Mouse (Mus musculus) heart, postnatal 0 days (tissue): ENCODE results near the gene Arnt. TPM values are rescaled to one million over a fixed set of nuclear protein-coding genes. Genes with fewer than 3 reads are reported as not detected.
A peak's percentile ranks its signal among the peaks of the same experiment; 100 is the strongest.

Experiments
- ATAC-seq: fragments of 200-750 bp; cut with Nextera tagmentation; 2 replicates; pipeline ENCODE4 v1.8.0; 2017; ENCODE audit warnings: low read depth, moderate number of reproducible peaks, moderate library complexity; ENCODE audit not compliant: insufficient read depth
- DNase-seq: peaks from one replicate; pipeline ENCODE4 v3.0.0-alpha.2; 2016; ENCODE audit warnings: low spot score
- H3K27ac ChIP-seq: fragments of 300-500 bp; sonication (generic); 2 replicates; pipeline ENCODE4 v1.5.1; 2014; ENCODE audit warnings: low read depth, mild to moderate bottlenecking
- H3K27me3 ChIP-seq: fragments of 300-500 bp; sonication (generic); 2 replicates; pipeline ENCODE4 v1.6.1; 2014; ENCODE audit warnings: low read length, mixed read lengths; ENCODE audit not compliant: control insufficient read depth, insufficient read depth
- H3K36me3 ChIP-seq: fragments of 300-500 bp; sonication (generic); replicated peaks from 2 replicates; pipeline ENCODE4 v1.6.1; 2014; ENCODE audit warnings: low read length, mixed read lengths; ENCODE audit not compliant: control insufficient read depth, insufficient read depth
- H3K4me1 ChIP-seq: fragments of 300-500 bp; sonication (generic); 2 replicates; pipeline ENCODE4 v1.6.1; 2014; ENCODE audit warnings: antibody characterized with exemption; ENCODE audit not compliant: control insufficient read depth, insufficient read depth
- H3K4me2 ChIP-seq: fragments of 300-500 bp; sonication (generic); 2 replicates; pipeline ENCODE4 v1.6.1; 2014; ENCODE audit warnings: low read depth, mild to moderate bottlenecking, low read length, moderate library complexity
- H3K4me3 ChIP-seq: fragments of 300-500 bp; sonication (generic); 2 replicates; pipeline ENCODE4 v1.5.1; 2014; ENCODE audit warnings: low read depth, low read length
- H3K9ac ChIP-seq: fragments of 300-500 bp; sonication (generic); replicated peaks from 2 replicates; pipeline ENCODE4 v1.6.1; 2014; ENCODE audit warnings: low read depth, low read length, mixed read lengths
- H3K9me3 ChIP-seq: fragments of 300-500 bp; sonication (generic); replicated peaks from 2 replicates; pipeline ENCODE4 v1.6.1; 2016; ENCODE audit warnings: low read length; ENCODE audit not compliant: control insufficient read depth
- CTCF ChIP-seq: IDR thresholded peaks from 2 replicates; pipeline ENCODE4 v1.5.1; 2016; ENCODE audit warnings: antibody characterized with exemption, control low read depth, low read depth
- EP300 ChIP-seq: IDR thresholded peaks from 2 replicates; pipeline ENCODE4 v1.6.1; 2016; ENCODE audit warnings: antibody characterized with exemption, low read depth
- WGBS: fragments of 180-500 bp; shearing (Covaris S2); extraction: QIAGEN DNeasy Blood & Tissue Kit; methylation state at CpG from one replicate; pipeline ENCODE4 v1.1.7; 2014; 5-methylcytosine and 5-hydroxymethylcytosine counted together
- polyA plus RNA-seq: library from polyadenylated mRNA; unstranded; fragments of >200 nt; fragmentation: Nextera tagmentation; extraction: Ambion mirVana; gene quantifications from 2 replicates; pipeline ENCODE4 v1.2.1, GENCODE M21; 2015
- total RNA-seq: library from RNA; depleted of rRNA; stranded (reverse); fragments of >200 nt; gene quantifications from 2 replicates; pipeline ENCODE4 v1.2.3, GENCODE M21; 2014; ENCODE audit warnings: low replicate concordance

Arnt gene
- total and polyA plus RNA-seq, 2 experiments from 2014 or later: 22.4 to 23.0 TPM

GRCm38 (mm10) chr3:95511611-95512180 lies 77.5 kb downstream of the Arnt start:
- H3K4me2 ChIP-seq: no peak overlapping the region
- TF ChIP-seq CTCF (no peak), EP300 (no peak)
- no peak for DNase-seq
- H3K27ac ChIP-seq: no peak overlapping the region
- H3K4me1 ChIP-seq: no peaks in the 10 kb centered on the region
- no peak overlapping the region for H3K4me3 ChIP-seq
- H3K27me3 ChIP-seq: no peaks in the 10 kb centered on the region
- no peak for ATAC-seq
- no peaks in the 10 kb centered on the region for H3K9me3 ChIP-seq
- H3K36me3 ChIP-seq: no peaks in the 10 kb centered on the region
- no peak overlapping the region for H3K9ac ChIP-seq
- 67% methylated on average over 9 of the region's 9 CpGs for WGBS

- no peak for TF ChIP-seq EP300
- TF ChIP-seq CTCF: no peak
Measured at GRCm38 (mm10) chr3:95516614-95517041, 82.4 kb downstream of the Arnt start.

GRCm38 (mm10) chr3:95517493-95517898 lies 83.3 kb downstream of the Arnt start:
- ATAC-seq: peak; percentile 58; the same call in 1 of the 2 replicates
- no peaks in the 10 kb centered on the region for H3K9me3 ChIP-seq
- no peak overlapping the region for H3K4me2 ChIP-seq
- H3K27me3 ChIP-seq: no peaks in the 10 kb centered on the region
- no peak overlapping the region for H3K4me3 ChIP-seq
- H3K27ac ChIP-seq: no peak overlapping the region
- TF ChIP-seq EP300 (no peak), CTCF (peak; percentile 86)
- peak; percentile 76 for DNase-seq
- H3K4me1 ChIP-seq: no peaks in the 10 kb centered on the region
- no peak overlapping the region for H3K9ac ChIP-seq
- H3K36me3 ChIP-seq: no peaks in the 10 kb centered on the region
- WGBS: 10% methylated on average over 10 of the region's 10 CpGs

More at GRCm38 (mm10) chr3:95516614-95517041, 82.4 kb downstream of the Arnt start:
- H3K4me3 ChIP-seq: no peak overlapping the region
- H3K27me3 ChIP-seq: no peaks in the 10 kb centered on the region
- no peaks in the 10 kb centered on the region for H3K36me3 ChIP-seq
- H3K27ac ChIP-seq: no peak overlapping the region
- ATAC-seq (no peak), DNase-seq (no peak)
- H3K4me1 ChIP-seq: no peaks in the 10 kb centered on the region
- no peak overlapping the region for H3K9ac ChIP-seq
- no peaks in the 10 kb centered on the region for H3K9me3 ChIP-seq
- H3K4me2 ChIP-seq: no peak overlapping the region
- 75% methylated on average over 3 of the region's 3 CpGs for whole genome bisulfite sequencing

- ATAC-seq (no peak), DNase-seq (no peak)
- H3K9ac ChIP-seq: no peak overlapping the region
- H3K4me2 ChIP-seq: no peak overlapping the region
- TF ChIP-seq EP300: no peak
- no peak for TF ChIP-seq CTCF
- no peaks in the 10 kb centered on the region for H3K4me1 ChIP-seq
- no peak overlapping the region for H3K4me3 ChIP-seq
- H3K27ac ChIP-seq: no peak overlapping the region
- H3K9me3 ChIP-seq: no peaks in the 10 kb centered on the region
- WGBS: 75% methylated on average over 7 of the region's 7 CpGs
- H3K36me3 ChIP-seq: no peaks in the 10 kb centered on the region
- no peaks in the 10 kb centered on the region for H3K27me3 ChIP-seq
Measured at GRCm38 (mm10) chr3:95518891-95519290, 84.7 kb downstream of the Arnt start.

GRCm38 (mm10) chr3:95519315-95519714 lies 85.1 kb downstream of the Arnt start:
- H3K36me3 ChIP-seq: no peaks in the 10 kb centered on the region
- H3K4me1 ChIP-seq: no peaks in the 10 kb centered on the region
- H3K27me3 ChIP-seq: no peaks in the 10 kb centered on the region
- no peak overlapping the region for H3K4me2 ChIP-seq
- 66% methylated on average over 2 of the region's 2 CpGs for WGBS
- H3K9me3 ChIP-seq: no peaks in the 10 kb centered on the region
- ATAC-seq (no peak), DNase-seq (no peak)
- TF ChIP-seq EP300: no peak
- TF ChIP-seq CTCF: no peak
- H3K9ac ChIP-seq: no peak overlapping the region
- no peak overlapping the region for H3K27ac ChIP-seq
- no peak overlapping the region for H3K4me3 ChIP-seq

- no peak overlapping the region for H3K9ac ChIP-seq
- no peak for DNase-seq
- H3K4me2 ChIP-seq: no peak overlapping the region
- H3K9me3 ChIP-seq: no peaks in the 10 kb centered on the region
- no peak overlapping the region for H3K4me3 ChIP-seq
- WGBS: 83% methylated on average over 3 of the region's 3 CpGs
- TF ChIP-seq EP300 (no peak), CTCF (no peak)
- H3K4me1 ChIP-seq: no peaks in the 10 kb centered on the region
- no peak overlapping the region for H3K27ac ChIP-seq
- no peak for ATAC-seq
- H3K27me3 ChIP-seq: no peaks in the 10 kb centered on the region
- no peaks in the 10 kb centered on the region for H3K36me3 ChIP-seq
Measured at GRCm38 (mm10) chr3:95520100-95520499, 85.9 kb downstream of the Arnt start.
